Mouse (Mus musculus): ENCODE measurements around the gene Utp15. TPM values are rescaled to one million over a fixed set of nuclear protein-coding genes. Genes with fewer than 3 reads are reported as not detected.
A peak's percentile ranks its signal among the peaks of the same experiment; 100 is the strongest.

Gene Utp15
- polyA plus RNA-seq (2015; fragmentation: Nextera tagmentation; extraction: Ambion mirVana), result 26.7 and 27.9 TPM in 2 replicates

GRCm38 (mm10) chr13:98262636-98263457, at the start of gene Utp15, which contains the start of gene Ankra2:
TSS of gene Utp15 (minus strand) at chr13:98263041.
TSS of gene Ankra2 (plus strand) at chr13:98263074.
- under 1% methylated on average over 71 of the region's 71 CpGs for WGBS
- Histone ChIP-seq H3K9ac (replicated peaks) (peak within 1 kb of the TSS; percentile 81), H3K36me3 (peaks cover 23% of the 10 kb centered on the region), H3K27ac (replicated peaks) (peak within 1 kb of the TSS; percentile 91), H3K4me2 (peak within 1 kb of the TSS; percentile 93), H3K27me3 (replicated peaks) (no peaks in the 10 kb centered on the region), H3K4me1 (peaks cover 23% of the 10 kb centered on the region), H3K9me3 (replicated peaks) (no peaks in the 10 kb centered on the region), H3K4me3 (replicated peaks) (peak within 1 kb of the TSS; percentile 75)
- peak; percentile 99 for ATAC-seq (ENCODE audit: low FRiP score)

GRCm38 (mm10) chr13:98311597-98311996, 48.8 kb upstream of the Utp15 start:
- peaks cover 51% of the 10 kb centered on the region for H3K36me3 ChIP-seq
- no peak overlapping the region for H3K4me3 ChIP-seq (replicated peaks)
- ATAC-seq (ENCODE audit: low FRiP score), result no peak
- no peaks in the 10 kb centered on the region for H3K27me3 ChIP-seq (replicated peaks)
- H3K4me2 ChIP-seq, result no peak overlapping the region
- WGBS, result 95% methylated on average over 5 of the region's 5 CpGs
- H3K9me3 ChIP-seq (replicated peaks), result no peaks in the 10 kb centered on the region
- H3K9ac ChIP-seq (replicated peaks), result no peak overlapping the region
- H3K27ac ChIP-seq (replicated peaks), result no peak overlapping the region
- H3K4me1 ChIP-seq, result peaks cover 31% of the 10 kb centered on the region

GRCm38 (mm10) chr13:98308724-98309123, 45.9 kb upstream of the Utp15 start:
- Histone ChIP-seq H3K4me2 (no peak overlapping the region), H3K4me1 (peaks cover 15% of the 10 kb centered on the region; the same call in 1 of the 2 replicates), H3K27ac (replicated peaks) (no peak overlapping the region), H3K36me3 (peaks cover 51% of the 10 kb centered on the region), H3K9ac (replicated peaks) (no peak overlapping the region), H3K9me3 (replicated peaks) (no peaks in the 10 kb centered on the region), H3K4me3 (replicated peaks) (no peak overlapping the region), H3K27me3 (replicated peaks) (no peaks in the 10 kb centered on the region)
- ATAC-seq (ENCODE audit: low FRiP score), result no peak
- WGBS, result 82% methylated on average over 4 of the region's 4 CpGs

GRCm38 (mm10) chr13:98308004-98308403, 45.2 kb upstream of the Utp15 start:
- 89% methylated on average over 5 of the region's 5 CpGs for WGBS
- H3K27me3 ChIP-seq (replicated peaks), result no peaks in the 10 kb centered on the region
- H3K36me3 ChIP-seq, result peaks cover 44% of the 10 kb centered on the region

GRCm38 (mm10) chr13:98306852-98307475, 44.1 kb upstream of the Utp15 start:
- Histone ChIP-seq H3K9me3 (replicated peaks) (no peaks in the 10 kb centered on the region), H3K27ac (replicated peaks) (0 out of 2 replicates have a peak overlapping the region, but pooled peaks have one; percentile 8), H3K27me3 (replicated peaks) (no peaks in the 10 kb centered on the region), H3K4me2 (peak overlapping the region; percentile 14; the same call in 1 of the 2 replicates), H3K4me1 (peaks cover 12% of the 10 kb centered on the region; the same call in 1 of the 2 replicates), H3K36me3 (peaks cover 36% of the 10 kb centered on the region), H3K9ac (replicated peaks) (no peak overlapping the region), H3K4me3 (replicated peaks) (no peak overlapping the region)
- WGBS, result 47% methylated on average over 14 of the region's 14 CpGs
- ATAC-seq (ENCODE audit: low FRiP score), result no peak

More at GRCm38 (mm10) chr13:98308004-98308403, 45.2 kb upstream of the Utp15 start:
- H3K4me3 ChIP-seq (replicated peaks), result no peak overlapping the region
- ATAC-seq (ENCODE audit: low FRiP score), result no peak
- no peak overlapping the region for H3K27ac ChIP-seq (replicated peaks)
- H3K9ac ChIP-seq (replicated peaks), result no peak overlapping the region
- H3K9me3 ChIP-seq (replicated peaks), result no peaks in the 10 kb centered on the region
- peaks cover 14% of the 10 kb centered on the region; the same call in 1 of the 2 replicates for H3K4me1 ChIP-seq
- H3K4me2 ChIP-seq, result no peak overlapping the region

- H3K4me2 ChIP-seq, result no peak overlapping the region
- no peaks in the 10 kb centered on the region for H3K9me3 ChIP-seq (replicated peaks)
- no peak overlapping the region for H3K4me3 ChIP-seq (replicated peaks)
- WGBS, result 40% methylated on average over 5 of the region's 5 CpGs
- peaks cover 7% of the 10 kb centered on the region; the same call in 1 of the 2 replicates for H3K4me1 ChIP-seq
- ATAC-seq (ENCODE audit: low FRiP score), result no peak
- no peak overlapping the region for H3K9ac ChIP-seq (replicated peaks)
- H3K27me3 ChIP-seq (replicated peaks), result no peaks in the 10 kb centered on the region
- H3K27ac ChIP-seq (replicated peaks), result peak overlapping the region; percentile 60; the same call in 1 of the 2 replicates
- peaks cover 30% of the 10 kb centered on the region for H3K36me3 ChIP-seq
These were observed 43.6 kb upstream of the Utp15 start for GRCm38 (mm10) chr13:98306393-98306792.

DNA sequence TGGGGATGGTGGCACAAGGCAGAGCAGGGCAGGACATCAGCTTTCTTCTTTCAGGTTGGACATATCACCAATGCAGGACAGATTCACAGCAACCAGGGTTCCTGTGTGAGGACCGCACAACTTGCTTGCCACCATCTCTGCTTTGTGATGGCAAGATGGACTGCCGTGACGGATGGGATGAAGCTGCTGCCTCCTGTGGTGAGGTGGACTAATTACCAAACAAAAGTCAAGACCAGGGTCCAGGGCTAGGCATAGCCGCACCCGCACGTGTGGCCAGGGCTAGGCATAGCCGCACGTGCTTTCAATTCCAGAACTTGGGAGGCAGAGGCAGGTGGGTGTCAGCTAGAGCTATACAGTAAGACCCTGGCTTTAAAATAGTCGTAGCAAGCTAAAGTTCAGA, 42.4 kb upstream of the Utp15 start:
- no peak for ATAC-seq (ENCODE audit: low FRiP score)
- no peak overlapping the region for H3K27ac ChIP-seq (replicated peaks)
- H3K4me2 ChIP-seq, result no peak overlapping the region
- H3K9ac ChIP-seq (replicated peaks), result no peak overlapping the region
- 90% methylated on average over 9 of the region's 9 CpGs for WGBS
- no peak overlapping the region for H3K4me3 ChIP-seq (replicated peaks)
- peaks cover 19% of the 10 kb centered on the region for H3K36me3 ChIP-seq
- H3K9me3 ChIP-seq (replicated peaks), result no peaks in the 10 kb centered on the region
- no peaks in the 10 kb centered on the region for H3K27me3 ChIP-seq (replicated peaks)
- H3K4me1 ChIP-seq, result peaks cover 5% of the 10 kb centered on the region; the same call in 1 of the 2 replicates

GRCm38 (mm10) chr13:98298833-98299758, 36.3 kb upstream of the Utp15 start:
- no peak overlapping the region for H3K27ac ChIP-seq (replicated peaks)
- peaks cover 3% of the 10 kb centered on the region; the same call in 1 of the 2 replicates for H3K27me3 ChIP-seq (replicated peaks)
- no peak overlapping the region for H3K9ac ChIP-seq (replicated peaks)
- 50% methylated on average over 21 of the region's 21 CpGs for WGBS
- 0 out of 2 replicates have a peak overlapping the region, but pooled peaks have one; percentile 19 for H3K4me3 ChIP-seq (replicated peaks)
- no peaks in the 10 kb centered on the region for H3K9me3 ChIP-seq (replicated peaks)
- peak; percentile 76 for ATAC-seq (ENCODE audit: low FRiP score)
- no peaks in the 10 kb centered on the region for H3K36me3 ChIP-seq
- peak overlapping the region; percentile 52 for H3K4me2 ChIP-seq
- peaks cover 7% of the 10 kb centered on the region; the same call in 1 of the 2 replicates for H3K4me1 ChIP-seq

GRCm38 (mm10) chr13:98297883-98298482, 35.1 kb upstream of the Utp15 start:
- H3K27ac ChIP-seq (replicated peaks), result no peak overlapping the region
- peaks cover 7% of the 10 kb centered on the region; the same call in 1 of the 2 replicates for H3K4me1 ChIP-seq
- 94% methylated on average over 6 of the region's 6 CpGs for WGBS
- no peaks in the 10 kb centered on the region for H3K36me3 ChIP-seq
- peaks cover 3% of the 10 kb centered on the region; the same call in 1 of the 2 replicates for H3K27me3 ChIP-seq (replicated peaks)
- ATAC-seq (ENCODE audit: low FRiP score), result no peak
- no peak overlapping the region for H3K9ac ChIP-seq (replicated peaks)
- H3K9me3 ChIP-seq (replicated peaks), result no peaks in the 10 kb centered on the region
- no peak overlapping the region for H3K4me3 ChIP-seq (replicated peaks)
- no peak overlapping the region for H3K4me2 ChIP-seq

- Histone ChIP-seq H3K36me3 (no peaks in the 10 kb centered on the region), H3K9ac (replicated peaks) (no peak overlapping the region), H3K4me1 (peaks cover 7% of the 10 kb centered on the region; the same call in 1 of the 2 replicates), H3K4me2 (no peak overlapping the region), H3K27me3 (replicated peaks) (peaks cover 3% of the 10 kb centered on the region; the same call in 1 of the 2 replicates), H3K9me3 (replicated peaks) (no peaks in the 10 kb centered on the region), H3K27ac (replicated peaks) (no peak overlapping the region), H3K4me3 (replicated peaks) (no peak overlapping the region)
- 45% methylated on average over 5 of the region's 5 CpGs for WGBS
- ATAC-seq (ENCODE audit: low FRiP score), result no peak
These were observed 33.2 kb upstream of the Utp15 start for GRCm38 (mm10) chr13:98296072-98296471.

All from neural tube, embryonic 15.5 days (tissue).